Mouse (Mus musculus) activated CD4-positive, CD25-positive, alpha-beta regulatory T cell, adult 4 months (primary cell): ENCODE measurements around the gene Cxcr5. TPM values are rescaled to one million over a fixed set of nuclear protein-coding genes. Genes with fewer than 3 reads are reported as not detected.
A peak's percentile ranks its signal among the peaks of the same experiment; 100 is the strongest.

Source experiments
- ATAC-seq: one replicate; pipeline ENCODE4 v1.8.0; 2017
- polyA plus RNA-seq, 2 experiments: library from polyadenylated mRNA; unstranded; fragments of 100-300 nt; shearing (Covaris generic); gene quantifications; one replicate each; pipeline ENCODE4 v1.2.1; 2017

Gene Cxcr5
- polyA plus RNA-seq, result 10 to 100 TPM; 49.2 to 80.2 TPM

DNA sequence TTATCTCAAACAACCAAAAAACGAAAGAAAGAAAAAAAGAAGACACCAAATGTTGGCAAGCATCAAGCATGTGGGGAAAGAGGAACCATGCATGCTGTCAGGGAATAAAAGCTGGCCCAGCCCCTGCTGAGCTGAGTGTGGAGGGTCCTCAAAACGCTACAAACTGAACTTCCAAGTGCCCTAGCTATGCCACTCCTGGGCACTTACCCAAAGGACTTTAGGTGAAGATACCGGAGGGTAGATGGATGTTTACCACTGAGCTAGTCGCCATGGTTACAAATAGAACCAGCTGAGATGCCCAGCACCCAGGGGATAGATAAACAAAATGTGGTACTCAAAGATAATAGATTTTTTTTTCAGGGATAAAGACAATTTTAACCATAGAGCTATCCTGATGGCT, at the start of gene Cxcr5:
Gene Cxcr5, minus strand, starts transcription at position 281 of the 400 bp plus-strand sequence.
- ATAC-seq, result no peak

DNA sequence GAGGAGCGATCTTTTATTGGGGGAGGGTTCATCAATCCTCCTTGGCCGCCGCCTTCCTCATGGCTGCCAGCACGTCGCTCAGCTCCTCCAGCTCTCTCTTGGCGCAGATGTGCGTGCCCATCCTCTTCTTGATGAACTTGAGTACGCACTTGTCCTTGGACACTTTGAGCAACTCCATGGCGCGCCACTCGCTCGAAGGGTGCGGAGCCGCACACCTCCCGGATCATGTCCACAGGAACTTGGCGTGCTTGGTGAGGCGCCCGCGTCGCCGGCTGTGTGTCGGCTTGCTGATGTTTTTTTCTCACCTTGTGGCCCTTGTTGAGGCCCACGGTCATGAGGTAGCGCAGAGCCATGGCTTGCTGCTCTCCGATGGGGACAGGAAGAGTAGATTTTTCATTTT, 48.7 kb upstream of the Cxcr5 start:
- ATAC-seq, result no peak

DNA sequence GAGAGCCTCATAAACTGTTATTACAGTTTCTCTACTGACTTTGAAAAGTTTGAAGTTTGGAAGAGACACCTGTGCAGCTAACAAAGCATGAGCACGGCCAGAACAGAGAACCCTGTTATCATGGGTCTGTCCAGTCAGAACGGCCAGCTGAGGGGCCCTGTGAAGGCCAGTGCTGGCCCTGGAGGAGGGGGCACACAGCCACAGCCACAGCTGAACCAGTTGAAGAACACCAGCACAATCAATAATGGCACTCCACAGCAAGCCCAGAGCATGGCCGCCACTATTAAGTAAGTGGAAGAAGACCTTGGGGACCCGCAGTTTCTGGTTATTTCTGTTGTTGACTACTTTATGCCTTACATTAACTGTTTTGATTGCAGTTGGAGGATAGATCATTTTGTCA, 45.6 kb upstream of the Cxcr5 start:
- ATAC-seq, result no peak

DNA sequence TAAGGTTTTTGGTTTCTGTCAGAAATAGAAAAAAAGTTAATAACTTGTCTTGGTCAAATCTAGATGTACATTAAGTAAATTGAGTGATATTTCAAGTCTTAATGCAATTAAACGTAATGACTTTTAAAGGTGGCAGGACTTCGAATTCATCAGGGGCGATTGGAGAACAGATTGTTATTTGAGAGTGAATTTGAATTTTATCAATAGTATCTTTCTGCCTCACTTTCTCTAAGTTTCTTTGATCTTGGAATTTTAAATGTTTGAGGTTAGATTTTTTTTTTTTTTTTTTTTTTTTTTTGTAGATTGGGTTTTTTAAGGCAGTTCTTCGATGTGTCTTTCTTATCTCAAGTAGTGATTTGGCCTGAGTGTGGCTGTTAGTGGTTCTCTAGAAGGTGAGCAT, 45.0 kb upstream of the Cxcr5 start:
- no peak for ATAC-seq

DNA sequence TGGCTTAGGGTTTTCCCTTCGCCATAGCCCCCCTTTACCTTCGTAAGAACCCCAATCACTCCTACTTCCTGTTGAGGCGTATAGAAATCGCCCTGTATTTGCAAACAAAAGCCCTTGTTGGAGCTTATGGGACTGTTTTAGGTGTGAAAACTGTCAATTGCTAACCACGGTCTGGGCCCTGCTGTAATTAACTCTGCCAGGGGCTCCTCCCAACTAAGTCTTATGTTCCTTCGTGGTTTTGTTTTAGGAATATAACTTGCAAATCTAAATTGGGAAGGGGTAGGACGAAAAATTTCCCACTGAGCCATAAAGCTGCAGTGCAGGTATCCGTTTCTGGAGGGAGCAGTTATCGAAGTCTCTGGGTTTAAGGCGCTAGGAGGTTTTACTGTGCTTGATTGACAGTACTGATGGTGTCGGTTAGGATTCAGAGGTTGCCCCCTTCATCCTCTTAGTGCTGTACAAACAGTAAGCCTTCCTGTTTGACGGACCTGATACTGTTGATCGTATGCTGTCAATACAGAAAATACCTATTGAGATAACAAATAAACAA, 44.0 kb upstream of the Cxcr5 start:
- no peak for ATAC-seq

DNA sequence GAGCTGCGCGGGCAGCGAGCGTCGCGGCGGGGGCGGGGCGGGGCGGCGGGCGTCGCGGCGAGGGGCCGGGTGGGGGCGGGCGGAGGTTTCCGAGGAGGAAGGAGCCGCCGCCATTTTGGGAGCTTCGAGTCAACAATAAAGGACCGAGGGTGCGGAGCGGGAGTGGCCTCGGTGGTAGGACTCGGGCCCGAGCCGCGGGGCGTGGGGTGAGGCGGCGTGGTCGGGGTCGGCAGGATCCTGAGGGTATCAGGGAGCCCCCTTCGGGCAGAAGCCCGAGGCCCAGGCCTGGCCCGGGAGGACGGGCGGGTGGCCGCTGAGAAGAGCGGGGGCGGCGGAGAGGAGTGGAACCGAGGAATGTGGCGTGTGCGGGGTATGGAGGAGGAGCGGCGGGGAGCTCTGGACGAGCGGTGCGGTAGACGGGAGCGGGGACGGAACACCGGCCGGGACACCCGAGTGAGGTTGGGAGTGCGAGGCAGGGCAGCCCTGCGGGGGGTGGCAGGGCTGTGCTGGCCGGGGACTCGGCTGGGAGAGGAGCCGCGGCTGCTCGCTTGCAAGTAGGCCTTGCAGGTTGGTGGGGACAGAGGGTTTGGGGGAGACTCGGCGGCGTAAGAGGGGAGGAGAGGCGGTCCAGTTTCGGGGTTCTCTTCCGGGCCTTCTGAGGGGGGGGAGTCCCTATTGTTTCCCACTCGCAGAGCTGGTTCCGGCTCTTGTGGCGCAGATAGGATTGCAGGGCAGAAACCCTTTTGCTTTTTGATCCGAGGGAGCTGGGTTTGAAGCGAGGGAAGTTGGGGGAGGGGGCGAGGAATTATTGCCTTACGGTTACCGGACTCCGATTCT, 43.3 kb upstream of the Cxcr5 start, which contains the start of gene Ddx6:
Gene Ddx6, plus strand, starts transcription at position 114 of the 837 bp plus-strand sequence.
- ATAC-seq, result peak; percentile 62

DNA sequence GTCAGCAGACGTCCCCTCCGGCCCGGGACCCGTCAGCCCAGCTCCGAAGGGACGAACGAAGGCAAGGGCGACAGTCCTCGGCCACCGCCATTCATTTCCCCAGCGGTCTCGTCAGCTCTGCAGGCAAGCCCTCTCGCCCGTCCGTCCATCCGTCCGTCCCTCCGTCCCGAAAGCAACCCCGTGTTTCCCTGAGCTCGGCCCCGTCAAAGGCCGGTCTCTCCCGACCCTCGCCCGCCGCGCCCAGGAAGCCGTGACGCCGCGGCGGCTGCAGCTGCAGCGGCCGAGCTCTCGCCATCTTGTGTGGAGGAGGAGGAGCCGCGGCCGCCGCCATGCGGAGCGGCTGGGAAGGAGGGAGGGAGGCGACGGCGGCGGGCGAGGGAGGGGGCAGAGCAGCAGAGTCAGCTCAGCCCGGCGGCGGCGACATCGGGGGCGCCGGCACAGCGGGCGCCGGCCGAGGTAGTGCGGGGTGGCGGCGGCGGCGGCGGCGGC, 42.7 kb upstream of the Cxcr5 start:
- ATAC-seq, result no peak

DNA sequence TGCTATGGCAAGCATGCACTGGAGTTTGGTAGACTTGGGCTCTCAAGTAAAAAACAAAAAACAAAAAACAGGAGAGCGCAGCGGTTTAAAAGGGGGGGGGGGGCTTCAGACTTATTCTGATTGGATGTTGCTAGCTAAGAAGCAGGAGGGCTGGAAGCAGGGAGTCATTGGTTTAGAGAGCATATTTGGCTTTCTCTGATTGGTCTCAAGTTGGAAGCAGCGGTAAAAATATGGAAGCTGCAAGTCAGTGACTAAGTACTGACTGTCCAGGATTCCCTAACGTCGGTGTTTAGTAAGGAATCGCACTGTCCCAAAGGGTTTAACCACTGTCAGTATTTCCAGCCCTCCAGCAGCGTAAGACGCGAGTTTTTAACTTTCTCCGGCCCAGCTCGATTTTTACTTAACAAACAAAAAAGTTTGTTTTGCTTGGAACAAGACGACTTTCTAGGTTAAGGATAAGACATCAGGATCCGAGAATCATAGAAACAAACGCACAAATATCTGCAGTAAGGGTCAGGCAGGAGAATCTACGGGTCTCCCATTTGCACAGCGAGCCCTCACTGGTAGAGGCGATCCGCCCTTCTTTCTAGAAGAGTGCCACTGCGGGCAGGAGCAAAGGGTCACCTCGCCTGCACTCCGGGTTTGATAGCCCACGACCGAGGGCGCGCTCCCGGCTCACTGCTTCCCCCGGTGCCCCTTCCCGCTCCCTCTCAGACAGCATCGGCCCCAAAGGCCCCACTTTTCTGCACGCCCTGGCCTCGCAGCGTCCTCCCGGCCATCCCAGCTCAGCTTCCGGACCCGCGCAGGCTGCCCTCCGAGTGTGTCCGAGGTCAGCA, 42.0 kb upstream of the Cxcr5 start:
- peak; percentile 70 for ATAC-seq

DNA sequence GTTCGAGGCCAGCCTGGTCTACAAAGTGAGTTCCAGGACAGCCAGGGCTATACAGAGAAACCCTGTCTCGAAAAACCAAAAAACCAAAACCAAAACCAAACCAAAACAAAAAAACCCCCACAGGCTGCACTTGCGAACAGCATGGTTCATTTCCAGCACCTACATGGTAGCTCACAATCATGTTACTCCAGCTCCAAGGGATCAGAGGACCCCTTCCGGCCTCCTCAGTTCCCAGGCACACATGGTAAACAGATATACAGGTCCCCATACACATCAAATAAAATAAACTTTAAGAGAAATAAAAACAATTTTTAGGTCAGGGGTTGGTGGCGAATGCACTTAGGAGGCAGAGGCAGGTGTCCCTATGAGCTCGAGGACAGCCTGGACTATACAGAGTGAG, 41.1 kb upstream of the Cxcr5 start:
- no peak for ATAC-seq

DNA sequence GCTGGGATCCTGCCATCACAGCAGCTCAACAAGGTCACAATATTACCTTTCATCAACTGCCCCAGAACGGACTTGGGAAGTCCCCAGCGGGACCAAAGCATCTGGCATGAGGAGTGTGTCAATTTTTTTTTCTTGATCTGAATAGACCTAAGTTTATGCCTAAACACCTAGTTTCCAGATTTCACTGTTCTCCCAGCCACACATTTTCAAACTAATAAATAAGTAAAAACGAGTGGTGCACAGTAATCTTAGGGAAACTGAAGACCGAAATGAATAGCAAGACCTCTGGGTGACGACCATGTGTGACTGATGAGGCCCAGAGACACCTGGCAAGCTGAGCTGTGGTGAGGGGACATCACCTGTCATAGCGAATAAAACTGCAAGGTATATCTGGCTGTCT, 39.1 kb upstream of the Cxcr5 start:
- ATAC-seq, result no peak

DNA sequence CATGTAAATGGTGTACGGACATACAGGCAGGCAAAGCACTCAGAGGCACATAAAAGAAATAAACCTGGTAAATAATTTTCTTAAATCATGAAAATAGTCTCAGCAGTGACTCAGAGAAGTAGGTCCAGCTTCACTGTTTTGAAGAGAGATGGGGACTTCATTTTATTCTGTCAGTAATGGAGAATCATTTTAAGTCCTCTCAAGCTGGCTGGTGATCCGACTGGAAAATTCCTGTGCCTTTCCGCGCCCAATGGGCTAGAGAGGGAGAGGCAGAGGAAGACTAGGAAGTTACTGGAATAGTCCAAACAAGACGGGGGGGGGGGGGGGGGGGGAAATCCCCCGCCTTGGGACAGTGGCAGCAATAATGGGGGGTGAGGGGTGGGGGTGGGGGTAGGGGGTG, 37.9 kb upstream of the Cxcr5 start:
- no peak for ATAC-seq

DNA sequence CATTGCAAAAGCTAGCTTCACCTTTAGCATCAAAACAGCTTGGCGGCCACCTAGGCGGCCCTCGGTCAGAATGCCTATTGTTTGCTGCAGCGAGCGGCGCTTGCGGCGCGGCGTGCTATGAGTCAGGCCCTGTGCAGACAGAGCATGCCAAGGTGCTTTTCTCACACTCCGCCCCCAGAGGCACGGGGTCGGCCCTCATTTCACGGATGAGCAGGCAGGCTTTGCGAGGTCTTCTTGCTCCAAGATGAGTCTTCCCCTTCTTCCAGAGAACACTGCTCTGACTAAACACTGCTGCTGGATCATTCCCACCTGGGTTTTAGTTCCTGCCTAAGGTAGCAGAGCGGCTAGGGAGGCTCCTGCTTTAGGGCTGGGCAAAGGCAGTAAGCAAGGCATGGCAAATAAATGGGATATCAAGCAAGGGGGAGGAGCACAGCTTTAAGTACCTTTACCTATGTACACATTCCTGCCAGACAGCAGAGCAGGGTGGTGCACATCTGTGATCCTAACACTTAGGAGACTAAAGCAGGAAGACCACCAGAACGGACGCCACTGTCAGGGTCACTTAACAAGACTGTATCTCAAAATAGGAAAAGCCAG, 37.3 kb upstream of the Cxcr5 start:
- ATAC-seq, result no peak

DNA sequence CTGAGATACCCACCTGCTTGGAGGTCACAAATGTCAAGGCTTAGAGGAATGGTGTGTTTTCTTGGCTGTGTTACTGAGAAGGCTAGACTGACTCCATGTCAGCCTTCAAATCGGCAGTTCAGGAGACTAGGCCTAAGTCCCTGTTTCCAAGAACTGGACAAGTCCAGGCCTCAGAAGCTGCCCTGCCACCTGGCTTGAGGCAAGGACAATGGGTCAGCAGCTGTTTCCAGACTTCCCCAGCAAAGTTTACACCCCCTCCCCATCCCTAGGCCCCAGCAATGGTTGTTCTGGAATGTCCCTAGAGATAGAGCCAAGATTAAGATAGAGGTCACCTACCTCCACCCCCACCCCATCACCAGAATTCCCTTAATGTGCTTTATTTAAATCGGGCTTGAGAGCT, 36.1 kb upstream of the Cxcr5 start:
- no peak for ATAC-seq

DNA sequence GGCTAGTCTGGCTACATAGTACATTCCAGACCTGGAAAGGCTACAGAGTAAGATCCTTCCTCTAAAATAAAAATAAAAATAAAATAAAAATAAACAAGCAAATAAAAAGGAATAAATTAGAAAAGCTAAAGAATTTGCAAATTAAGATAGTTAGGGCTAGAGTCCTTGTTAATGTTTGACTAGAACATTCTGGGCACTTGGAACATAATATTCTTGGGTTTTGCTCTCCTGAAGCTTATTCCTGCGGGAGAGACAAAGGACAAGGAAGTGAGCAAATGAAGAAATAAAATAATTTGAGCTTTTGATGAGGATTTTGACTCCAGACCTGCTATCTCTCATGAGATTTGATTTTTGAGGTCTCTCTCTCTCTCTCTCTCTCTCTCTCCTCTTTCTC, 33.9 kb upstream of the Cxcr5 start:
- no peak for ATAC-seq

DNA sequence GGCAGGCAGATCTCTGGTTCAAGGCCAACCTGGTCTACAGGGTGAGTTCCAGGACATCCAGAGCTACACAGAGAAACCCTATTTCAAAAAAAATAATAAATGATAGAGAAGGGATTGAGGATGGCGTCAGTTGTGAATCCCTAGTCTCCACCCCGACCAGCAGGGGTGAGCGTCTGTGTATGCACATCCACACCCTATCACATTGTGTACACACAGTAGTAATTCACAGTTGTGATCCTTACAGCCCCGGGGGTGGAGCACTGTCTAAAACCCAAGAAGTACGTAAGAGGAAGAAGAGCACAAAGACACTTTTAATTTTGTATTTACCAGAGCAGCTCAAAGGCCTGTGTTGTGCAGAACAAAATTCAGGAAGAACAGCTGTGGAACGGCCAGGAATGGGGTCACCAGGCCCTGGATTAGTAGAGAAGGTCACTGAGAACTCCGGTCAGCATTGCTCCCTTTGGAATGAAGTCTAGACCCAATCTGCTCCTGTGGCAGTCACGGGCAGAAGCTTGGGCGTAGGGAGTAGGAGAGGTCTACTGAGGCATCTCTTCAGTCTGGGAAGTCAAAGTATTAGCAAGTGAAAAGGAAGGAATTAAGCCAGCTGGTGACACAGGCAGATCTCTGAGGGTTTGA, 33.3 kb upstream of the Cxcr5 start:
- no peak for ATAC-seq

DNA sequence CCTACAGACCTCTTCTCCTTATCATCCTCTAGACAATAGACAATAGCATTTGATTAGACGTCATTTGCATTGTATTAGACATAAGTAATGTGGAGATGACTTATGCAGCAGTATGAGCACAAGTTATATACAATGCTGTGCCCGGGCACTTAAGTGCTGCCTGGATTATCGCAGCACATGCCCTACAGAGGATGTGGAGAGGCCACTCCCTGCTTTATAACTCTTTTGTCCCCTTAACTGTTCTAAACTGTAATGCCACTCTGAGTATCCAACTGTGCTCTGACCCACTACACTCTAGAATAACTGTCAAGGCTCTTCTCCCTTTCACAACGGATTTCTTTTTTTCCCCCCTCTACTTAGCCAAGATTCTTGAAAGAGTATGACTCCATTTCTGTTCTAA, 32.2 kb upstream of the Cxcr5 start:
- ATAC-seq, result no peak

DNA sequence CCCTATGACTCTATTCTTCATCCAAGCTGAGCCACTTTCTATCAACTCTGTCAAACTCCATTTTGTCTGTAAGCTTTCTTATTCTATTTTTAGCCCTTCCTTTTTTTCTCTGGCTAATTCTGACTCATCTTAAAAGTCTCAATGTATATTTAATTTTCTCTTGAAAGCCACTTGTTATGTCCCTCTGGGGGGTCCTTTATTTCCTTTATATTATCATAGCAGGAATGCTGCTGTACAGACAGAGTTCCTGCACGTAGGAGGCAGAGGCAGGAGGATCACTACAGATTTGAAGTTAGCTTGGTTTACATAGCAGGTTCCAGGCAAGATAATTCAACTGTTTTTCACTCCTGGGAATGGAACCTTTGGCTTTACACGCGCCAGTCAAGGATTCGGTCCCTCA, 31.5 kb upstream of the Cxcr5 start:
- ATAC-seq, result no peak

DNA sequence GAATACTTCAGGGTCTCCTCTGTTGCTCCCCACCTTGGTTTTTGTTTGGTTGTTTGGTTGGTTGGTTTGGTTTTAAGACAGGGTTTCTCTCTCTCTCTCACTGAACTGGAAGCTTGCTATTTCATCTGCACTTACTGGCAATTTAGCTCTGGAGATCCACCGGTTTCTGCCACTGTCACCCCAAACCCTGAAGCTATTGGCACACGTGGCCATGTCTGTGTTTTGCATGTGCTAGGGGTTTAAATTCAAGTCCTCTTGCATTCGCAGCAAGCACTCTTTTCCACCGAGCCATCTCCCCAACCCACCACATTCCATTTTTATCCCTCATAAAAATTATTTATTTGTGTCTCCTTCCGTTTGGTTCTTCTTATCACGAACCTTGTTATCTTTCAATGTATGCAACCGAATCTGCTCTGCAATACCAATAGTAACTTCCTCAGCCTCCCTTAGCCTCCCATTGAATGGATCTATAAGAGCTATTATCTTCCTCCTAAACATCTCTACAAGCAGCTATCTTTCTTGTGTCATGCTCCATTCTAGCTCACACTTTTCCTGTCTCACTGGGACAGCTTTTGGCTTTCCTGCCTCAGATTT, 30.0 kb upstream of the Cxcr5 start:
- no peak for ATAC-seq

DNA sequence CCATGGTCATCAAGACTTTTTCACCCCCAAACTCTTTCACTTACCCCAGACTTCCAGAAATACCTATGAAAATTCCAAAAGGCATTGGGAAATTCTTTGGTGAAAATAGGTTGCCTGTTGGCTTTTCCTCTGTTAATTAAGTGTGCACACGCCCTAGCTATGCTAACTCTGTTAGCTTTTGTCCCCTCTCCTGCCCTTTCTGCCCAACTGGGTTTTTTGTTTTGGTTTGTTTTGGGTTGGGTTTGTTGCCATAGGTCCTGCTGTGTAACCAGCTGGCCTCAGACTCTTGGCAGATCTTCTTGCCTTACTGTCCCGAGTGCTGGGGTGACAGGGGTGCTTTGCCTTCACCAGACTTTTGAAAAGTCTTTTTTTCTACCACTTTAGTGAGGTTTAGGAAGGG, 29.3 kb upstream of the Cxcr5 start:
- ATAC-seq, result no peak

DNA sequence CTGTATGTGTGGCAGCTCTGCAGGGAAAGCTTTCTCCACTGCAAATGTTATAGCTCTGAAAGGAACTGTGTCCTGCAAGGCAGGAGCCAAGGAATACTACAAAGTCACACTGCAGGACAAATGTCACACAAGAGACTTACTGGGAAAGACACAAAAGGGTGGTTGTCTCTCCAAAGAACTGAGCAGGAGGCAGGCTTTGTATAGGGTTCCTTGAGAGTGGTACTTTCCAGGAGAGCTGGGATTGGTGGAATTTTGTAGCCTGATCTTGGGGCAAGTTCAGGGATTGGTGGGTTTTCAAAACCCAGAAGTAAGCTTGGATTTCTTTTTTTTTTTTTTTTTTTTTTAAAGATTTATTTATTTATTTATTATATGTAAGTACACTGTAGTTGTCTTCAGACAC, 27.4 kb upstream of the Cxcr5 start:
- no peak for ATAC-seq

DNA sequence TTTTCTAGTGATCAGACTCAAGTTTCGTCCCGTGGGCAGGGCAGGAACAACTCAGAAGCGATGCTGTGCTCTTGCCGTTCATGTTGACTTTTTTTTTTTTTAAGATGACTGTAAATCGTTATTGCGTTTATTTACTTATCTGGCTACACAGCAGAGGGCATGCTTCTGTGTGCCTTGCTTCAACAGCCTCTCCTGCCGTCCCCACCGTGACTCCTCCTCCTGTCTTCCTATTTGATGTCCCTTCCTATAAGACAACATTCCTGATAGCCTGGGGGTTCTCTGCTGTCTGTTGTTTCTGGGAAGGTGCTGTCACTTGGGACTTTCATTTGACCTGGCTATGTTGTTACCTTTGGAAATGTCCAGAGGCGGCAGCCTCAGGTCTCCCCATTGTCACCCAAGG, 26.9 kb upstream of the Cxcr5 start:
- no peak for ATAC-seq
